Mouse (Mus musculus) embryonic fibroblast, embryonic 13.5 days (primary cell): ENCODE data around the gene Lcor.

Source experiments
- CTCF ChIP-seq: IDR thresholded peaks from 2 replicates; pipeline ENCODE4 v1.5.1; 2011; ENCODE audit warnings: mild to moderate bottlenecking, control low read depth, low read length, moderate library complexity, borderline replicate concordance; ENCODE audit not compliant: insufficient read depth
- POLR2A ChIP-seq: IDR thresholded peaks from 2 replicates; pipeline ENCODE4 v1.6.1; 2011; ENCODE audit warnings: low read depth, mild to moderate bottlenecking, control low read depth, low read length, moderate library complexity

DNA sequence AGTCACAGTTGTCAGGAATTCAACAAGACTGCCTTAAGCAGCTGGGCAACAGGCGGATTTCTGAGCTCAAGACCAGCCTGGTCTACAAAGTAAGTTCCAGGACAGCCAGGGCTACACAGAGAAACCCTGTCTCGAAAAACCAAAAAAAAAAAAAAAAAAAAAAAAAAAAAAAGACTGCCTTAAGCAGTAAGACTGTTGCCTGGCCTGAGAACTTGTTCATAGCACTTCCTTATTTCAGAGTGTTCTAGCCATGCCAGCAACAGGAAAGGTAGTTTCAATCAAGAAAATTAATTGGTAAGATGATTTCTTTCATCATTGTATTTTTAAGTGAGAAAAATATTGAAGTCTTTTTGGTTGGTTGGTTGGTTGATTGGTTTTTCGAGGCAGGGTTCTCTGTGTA, 51.6 kb downstream of the Lcor start:
- TF ChIP-seq CTCF (no peak), POLR2A (no peak)
